Mouse (Mus musculus): ENCODE data around the gene Tnfsfm13. TPM values are rescaled to one million over a fixed set of nuclear protein-coding genes. Genes with fewer than 3 reads are reported as not detected.
"Not testable (repeated sequence)": the region's sequence is repeated elsewhere in the genome, so short reads cannot be mapped to it uniquely, and the experiment has no call there.

Tnfsfm13 gene
- 1 to 10 TPM; 2.9 to 4.1 TPM for total RNA-seq (2021)
- long read RNA-seq, experiment 1, partial matches to known transcripts, result 1 of 7 reads
- long read RNA-seq, experiment 1, other reads (novel, unspliced or antisense), result 3 of 7 reads
- long read RNA-seq, experiment 2, partial matches to known transcripts, result 6 of 12 reads
- long read RNA-seq, experiment 2, other reads (novel, unspliced or antisense), result 5 of 12 reads

DNA sequence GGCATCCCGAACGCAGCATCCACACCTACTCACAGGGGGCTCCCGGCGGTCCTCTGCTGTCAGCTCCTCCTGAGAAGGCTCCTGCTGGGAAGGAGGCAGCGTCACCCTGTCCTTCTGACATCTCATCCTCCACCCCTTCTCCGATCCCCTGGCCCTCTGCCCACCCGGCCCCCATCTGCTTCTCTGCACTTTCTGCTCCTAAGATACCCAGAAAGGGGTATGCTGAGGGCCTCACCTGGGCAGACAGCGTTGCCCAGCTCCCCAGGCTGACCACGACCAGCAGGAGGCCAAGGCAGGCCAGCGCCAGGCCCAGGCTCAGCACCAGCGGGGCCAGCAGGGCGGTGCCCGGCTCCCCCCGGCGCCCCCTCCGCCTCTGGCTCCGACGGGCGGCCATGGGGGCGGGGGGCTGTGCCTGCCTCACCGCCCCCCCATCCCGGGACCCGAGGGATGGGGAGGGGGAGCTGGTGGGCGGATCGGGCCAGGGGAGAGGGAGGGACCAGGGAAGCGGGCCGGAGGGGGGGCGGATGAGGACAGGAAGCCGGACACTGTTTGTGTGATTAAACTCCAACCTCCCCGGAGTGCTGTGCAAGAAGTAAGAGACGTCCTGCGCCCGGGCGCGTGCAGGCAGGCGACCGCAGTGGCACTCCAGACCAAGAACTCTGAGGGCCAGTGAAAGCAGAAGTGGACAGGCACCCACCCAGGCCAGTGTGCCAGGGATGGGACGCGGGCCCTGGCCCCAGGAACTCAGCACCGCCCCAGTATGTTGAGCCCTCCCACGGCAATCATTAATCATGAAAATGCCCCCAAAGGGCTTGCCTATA is at the start of gene Tnfsfm13, which contains the start of gene Tnfsf12:
Gene Tnfsfm13, minus strand, starts transcription at position 738 of the 821 bp plus-strand sequence.
Gene Tnfsf12, minus strand, starts transcription at position 489 of the 821 bp plus-strand sequence.
- DNase-seq, result peak; percentile 84 to 85
- intact Hi-C loops (cut with DNase I), result no loop called here

DNA sequence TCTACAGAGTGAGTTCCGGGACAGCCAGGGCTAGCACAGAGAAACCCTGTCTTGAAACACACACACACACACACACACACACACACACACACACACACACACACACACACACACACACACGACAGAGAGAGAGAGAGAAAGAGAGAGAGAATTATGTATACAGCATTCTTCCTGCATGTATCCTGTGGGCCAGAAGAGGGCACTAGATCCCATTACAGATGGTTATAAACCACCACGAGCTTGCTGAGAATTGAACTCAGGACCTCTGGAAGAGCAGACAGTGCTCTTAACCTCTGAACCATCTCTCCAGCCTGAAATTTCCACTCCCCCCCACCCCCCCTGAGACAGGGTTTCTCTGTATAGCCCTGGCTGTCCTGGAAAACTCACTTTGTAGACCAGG is 35.5 kb upstream of the Tnfsfm13 start:
- DNase-seq, result not testable (repeated sequence)
- intact Hi-C loops (cut with DNase I), result loop anchor here (5.0 kb wide), 1 partner anchor 146 kb away; the partner anchor contains the start of gene Tmem95

DNA sequence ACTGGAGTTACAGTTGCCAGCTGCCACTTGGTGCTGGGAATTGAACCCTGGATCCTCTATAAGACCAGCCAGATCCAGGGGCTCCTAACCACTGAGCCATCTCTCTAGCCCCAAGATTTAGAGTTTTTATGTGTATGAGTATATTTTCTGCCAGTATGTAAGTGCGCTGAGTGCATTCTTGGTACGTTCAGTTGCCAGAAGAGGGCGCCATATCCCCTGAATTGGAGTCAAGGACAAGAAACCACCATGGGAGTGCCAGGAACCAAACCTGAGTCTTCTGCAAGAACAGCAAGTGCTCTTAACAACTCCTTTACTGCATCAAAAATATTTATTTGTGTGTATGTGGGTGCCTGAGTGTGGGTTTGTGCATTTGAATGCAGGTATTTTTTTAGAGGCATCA is 33.2 kb upstream of the Tnfsfm13 start:
- DNase-seq, result peak; percentile 53 to 72
- intact Hi-C loops (cut with DNase I), result no loop called here

DNA sequence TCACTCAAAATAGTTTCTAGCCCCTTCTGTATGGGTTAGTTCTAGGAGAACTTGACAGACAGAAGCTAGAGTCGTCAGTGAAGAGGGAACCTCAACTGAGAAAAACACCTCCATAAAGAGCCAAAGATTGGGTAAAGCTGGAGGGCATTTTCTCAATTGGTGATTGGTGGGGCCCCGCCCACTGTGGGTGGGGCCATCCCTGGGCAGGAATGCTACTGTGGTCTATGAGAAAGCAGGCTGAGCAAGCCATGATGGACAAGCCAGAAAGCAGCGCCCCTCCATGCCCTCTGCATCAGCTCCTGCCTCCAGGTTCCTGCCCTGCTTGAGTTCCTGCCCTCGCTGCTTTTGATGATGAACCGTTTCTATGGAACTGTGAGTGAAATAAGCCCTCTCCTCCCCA is 30.1 kb upstream of the Tnfsfm13 start:
- intact Hi-C loops (cut with DNase I), result no loop called here
- DNase-seq, result no peak

DNA sequence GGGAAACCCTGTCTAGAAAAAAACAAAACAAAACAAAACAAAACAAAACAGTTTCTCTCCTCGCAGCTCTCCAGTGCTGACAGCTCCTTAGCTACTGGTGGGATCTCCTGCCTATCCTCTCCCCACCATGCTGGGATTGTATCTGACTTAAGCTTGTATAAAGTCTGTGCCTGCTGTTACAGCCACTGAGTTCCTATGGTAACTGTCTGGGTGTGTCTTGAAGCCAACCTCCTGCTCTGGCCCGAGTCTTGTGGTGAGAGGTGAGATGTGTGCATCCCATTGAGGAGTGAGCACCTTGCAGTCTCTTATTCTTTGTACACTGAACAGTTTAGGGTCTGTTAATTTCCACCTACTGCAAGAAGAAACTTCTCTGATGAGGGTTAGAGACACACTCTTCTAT is 27.2 kb upstream of the Tnfsfm13 start:
- DNase-seq, result no peak
- intact Hi-C loops (cut with DNase I), result no loop called here

DNA sequence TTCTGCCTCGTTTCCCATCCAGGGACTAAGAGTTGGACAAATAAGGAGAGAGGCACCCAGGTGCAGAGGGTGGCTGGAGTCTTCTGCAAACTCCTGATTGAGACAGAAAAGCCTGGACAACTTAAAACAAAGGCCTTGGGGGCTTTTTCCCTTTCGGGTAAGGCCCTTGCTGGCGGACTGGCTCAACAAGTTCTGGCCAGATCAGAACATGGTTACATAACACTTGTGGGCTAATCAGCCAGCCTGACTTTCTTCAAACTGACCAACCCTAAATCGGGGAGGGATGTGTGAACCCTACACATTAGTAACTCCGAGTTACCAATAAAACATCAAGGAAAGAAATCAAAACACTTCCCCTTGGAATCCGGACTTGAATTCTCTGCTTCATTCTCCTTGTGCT is 25.0 kb upstream of the Tnfsfm13 start:
- no peak for DNase-seq
- intact Hi-C loops (cut with DNase I), result no loop called here

DNA sequence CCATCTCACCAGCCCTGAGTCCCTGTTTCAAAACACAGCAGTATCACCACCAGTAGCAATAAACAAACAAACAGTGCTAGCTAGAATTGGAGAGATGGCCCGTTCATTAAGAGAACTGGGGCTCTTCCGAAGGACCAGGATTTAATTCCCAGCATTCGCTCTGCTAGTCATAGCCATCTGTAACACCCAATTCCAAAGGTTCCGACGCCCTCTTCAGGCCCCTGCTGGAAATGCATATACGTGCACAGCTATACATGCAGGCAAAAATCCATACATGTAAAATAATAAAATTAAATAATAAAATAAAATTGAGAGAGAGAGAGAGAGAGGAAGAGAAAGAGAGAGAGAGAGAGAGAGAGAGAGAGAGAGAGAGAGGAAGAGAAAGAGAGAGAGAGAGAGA is 23.5 kb upstream of the Tnfsfm13 start:
- DNase-seq, result no peak
- intact Hi-C loops (cut with DNase I), result no loop called here

DNA sequence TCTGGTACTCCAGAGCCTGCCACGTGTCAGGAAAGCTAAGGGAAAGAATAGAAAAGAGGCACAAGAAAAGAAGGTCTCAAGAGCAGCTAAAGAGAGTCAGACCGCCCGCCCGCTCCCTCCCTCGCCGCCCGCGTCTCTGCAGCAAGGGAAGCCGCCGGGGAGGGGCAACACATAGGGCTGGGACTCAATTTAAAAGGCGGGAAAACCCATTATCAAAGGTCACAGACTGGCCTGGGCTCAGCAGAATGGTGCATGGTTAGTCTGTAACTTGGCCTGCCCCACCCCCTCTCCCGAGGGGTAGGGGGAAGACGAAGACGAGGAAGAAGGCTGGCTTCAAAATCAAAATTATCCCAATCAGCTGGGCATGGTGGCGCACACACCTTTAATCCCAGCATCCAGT is 22.8 kb upstream of the Tnfsfm13 start:
- intact Hi-C loops (cut with DNase I), result no loop called here
- DNase-seq, result no peak

DNA sequence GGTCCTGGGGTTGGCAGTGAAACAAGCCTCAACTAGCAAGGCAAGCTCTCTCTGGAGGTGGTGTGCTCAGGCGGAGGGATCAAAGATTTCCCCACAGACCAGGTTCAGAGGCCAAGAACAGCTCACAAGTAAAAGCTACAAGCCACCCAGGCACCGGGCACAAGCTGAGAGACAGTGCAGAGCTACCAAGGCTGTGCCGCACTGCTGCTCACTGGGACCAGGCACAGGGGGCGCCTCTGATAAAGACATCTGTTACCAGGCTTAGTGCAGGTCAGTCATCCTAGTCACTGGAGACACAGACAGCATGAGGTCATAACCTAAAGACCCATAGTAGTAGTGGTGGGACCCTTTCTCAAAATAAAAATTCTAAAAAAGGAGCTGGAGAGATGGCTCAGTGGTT is 21.1 kb upstream of the Tnfsfm13 start:
- intact Hi-C loops (cut with DNase I), result no loop called here

DNA sequence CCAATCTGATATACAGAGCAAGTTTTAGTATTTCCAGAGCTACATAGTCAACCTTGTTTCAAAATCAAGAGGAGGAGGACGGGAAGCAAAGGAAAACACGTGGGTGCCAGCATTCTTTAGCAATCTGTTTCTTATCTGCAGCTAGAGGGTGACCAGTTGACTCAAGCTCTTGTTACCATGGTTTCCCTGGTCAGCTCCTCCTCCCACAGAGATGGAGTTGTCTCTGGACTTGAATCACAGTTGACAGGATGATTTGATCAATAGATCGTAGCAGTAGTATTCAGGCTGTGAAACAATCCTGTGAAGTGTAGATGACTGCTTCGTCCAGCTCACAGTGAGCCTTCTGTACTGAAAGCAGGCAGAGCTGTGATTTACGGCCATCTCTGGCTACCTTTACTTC is 20.0 kb upstream of the Tnfsfm13 start:
- intact Hi-C loops (cut with DNase I), result loop anchor here (1.0 kb wide), 1 partner anchor 33 kb away; no protein-coding TSS in a partner anchor
- DNase-seq, result no peak

More for the DNA sequence above, 21.1 kb upstream of the Tnfsfm13 start:
- DNase-seq, result no peak

DNA sequence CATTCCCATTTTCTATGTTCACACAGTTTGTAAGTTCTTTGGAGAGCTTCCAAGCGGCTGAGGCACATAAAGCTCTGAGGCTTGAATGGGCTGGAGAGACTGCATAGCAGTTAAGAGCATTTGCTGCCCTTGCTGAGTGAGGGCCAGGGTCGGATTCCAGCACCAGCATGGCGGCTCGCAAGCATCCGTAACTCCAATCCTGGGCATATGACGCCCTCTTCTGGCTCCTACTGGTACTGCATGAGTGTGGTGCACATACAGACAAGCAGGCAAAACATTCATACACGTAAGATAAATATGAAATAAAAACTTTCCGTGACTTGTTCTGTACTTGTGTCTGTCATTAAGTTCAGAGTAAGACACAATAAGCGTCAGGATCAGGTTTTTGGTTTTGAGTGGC is 19.6 kb upstream of the Tnfsfm13 start:
- DNase-seq, result peak; percentile 28 to 52
- intact Hi-C loops (cut with DNase I), result loop anchor here (1.0 kb wide), 1 partner anchor 32 kb away; no protein-coding TSS in a partner anchor

DNA sequence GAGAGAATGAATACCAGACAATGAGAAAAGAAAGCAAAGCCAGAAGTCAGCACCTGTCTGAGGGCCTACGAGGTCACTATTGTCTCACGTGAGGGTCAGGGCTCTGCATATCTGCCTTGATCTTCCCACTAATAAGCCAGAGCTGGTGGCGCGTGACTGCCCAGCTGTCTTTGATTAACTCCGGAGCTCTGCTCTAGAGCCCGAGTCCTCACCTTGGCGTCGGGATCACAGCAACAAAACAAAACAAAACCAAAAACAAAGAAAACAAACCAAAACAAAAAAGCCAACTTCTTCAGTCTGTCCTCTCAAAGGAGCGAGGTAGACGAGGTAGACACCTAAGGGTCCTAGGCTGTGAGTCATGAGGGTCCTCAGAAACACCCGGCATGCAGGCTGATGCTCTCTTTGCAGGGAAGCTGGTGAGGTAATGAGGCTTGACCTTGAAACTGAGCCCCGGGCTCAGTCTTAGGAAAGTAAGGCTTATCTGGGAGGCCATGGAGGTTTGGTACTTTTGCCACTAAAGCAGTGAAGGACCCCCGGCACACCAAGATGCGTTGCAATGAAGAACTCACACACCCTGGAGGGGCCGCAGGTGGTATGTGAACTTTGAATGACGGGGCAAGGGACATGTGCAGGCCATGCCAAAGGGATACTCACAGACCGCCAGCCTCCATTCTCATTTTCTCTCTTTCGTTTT is 18.9 kb upstream of the Tnfsfm13 start:
- DNase-seq, result no peak
- intact Hi-C loops (cut with DNase I), result loop anchor here (1.0 kb wide), 1 partner anchor 31 kb away; no protein-coding TSS in a partner anchor

DNA sequence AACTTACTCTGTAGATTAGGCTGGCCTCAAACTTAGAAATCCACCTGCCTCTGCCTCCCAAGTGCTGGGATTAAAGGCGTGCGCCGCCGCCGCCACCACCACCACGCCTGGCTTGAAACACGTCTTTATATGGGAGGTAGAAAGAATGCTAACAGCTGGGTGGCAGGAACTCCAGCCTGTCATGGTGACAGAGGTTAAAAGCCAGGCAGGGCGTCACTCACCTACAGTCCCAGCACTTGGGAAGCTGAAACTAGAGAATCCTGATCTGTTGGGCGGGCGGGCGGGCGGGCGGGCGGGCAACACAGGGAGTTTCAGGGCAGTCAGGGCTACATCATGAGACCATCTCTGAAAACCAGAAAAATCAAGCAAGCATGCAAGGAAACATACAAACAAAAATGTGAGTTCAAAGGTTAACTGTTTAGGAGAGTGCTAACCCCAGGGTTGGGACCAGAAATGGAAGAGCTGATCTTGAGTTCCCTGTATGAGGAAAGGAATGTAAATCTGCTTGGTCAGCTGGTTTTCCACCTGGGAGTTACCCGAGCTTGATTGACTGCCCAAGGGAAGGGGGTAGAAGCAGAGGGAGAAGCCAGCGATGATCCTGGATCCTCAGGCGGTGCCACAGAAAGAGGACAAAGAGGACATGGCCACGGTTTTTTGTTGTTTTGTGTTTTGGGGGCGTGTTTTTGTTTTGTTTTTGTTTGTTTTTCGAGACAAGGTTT is 17.2 kb upstream of the Tnfsfm13 start:
- DNase-seq, result no peak
- intact Hi-C loops (cut with DNase I), result no loop called here

DNA sequence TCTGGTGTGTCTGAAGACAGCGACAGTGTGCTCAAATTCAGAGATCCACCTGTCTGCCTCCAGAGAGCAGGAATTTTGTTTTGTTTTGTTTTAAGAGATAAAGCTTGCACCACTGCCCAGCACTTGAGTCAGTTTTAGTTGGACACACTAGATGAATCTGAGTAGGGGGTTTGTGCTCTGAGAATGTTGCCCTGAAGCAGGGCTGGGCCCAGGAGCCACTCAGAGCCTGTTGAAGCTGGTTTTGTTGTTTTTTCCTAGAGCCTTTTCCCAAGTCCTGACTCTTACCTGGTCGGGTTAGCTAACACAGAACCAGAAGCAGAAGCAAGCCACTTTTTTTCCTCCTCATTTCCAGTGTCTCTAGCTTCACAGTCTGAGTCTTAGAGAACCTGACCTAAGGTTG is 15.2 kb upstream of the Tnfsfm13 start:
- intact Hi-C loops (cut with DNase I), result no loop called here
- DNase-seq, result no peak

DNA sequence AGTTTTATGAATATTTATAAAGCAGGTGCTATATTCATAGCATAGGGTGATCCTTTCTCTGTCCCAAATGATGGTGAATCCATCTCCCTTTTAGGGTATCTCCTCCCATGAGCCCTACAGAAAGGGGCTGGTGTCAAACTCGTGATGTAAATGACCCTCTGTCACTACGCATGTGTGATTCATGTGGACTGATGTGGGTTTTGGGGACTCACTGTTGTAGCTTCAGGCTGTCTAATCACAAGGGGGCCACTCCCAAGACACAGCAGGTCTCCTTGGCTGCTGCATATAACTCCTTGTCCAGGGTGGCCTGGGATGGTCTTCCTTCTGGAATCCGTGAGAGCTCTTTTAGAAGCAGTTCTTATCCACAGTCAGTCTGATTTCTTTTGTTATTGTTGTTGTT is 14.6 kb upstream of the Tnfsfm13 start:
- no peak for DNase-seq
- intact Hi-C loops (cut with DNase I), result no loop called here

DNA sequence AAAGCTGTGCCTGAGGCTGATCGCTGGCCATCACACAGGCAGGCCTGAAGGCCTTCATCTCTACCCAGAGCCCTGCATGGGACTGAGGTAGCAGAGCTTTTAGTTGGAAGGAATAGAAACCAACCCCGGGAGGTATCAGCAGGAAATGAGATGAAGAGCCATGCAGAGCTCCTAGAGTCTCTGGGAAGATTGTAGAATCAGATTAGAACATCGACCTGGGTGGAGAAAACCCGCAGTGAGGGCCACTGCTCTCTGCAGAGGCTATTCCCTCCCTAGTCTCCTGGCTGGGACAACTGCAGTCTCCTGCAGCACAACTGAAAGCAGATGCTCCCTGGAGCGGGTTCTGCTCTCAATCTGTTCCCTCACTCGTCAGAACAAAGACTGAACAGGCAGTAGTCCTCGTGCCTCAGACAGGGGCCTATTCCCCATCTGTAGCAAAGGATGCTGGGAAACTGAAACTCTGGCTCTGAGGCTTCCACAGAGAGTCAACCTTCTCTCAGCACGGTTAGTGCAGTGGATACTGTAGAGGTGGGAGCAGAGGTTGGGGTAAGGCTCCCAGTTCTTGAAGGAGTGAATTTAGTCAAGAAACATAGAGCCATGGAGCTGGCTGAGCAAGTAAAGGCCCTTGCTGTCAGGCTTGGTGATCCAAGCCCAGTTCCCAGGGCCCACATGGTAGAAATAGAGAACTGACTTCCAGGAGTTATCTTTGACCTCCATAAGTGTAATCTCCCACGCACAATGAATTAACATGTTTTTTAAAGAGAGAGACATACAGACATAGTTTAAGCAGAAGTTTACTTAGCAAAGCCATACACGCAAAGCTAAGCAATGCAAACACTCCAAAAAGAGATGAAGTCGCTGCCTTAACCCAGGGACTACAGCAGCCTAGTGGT is 13.9 kb upstream of the Tnfsfm13 start:
- no peak for DNase-seq
- intact Hi-C loops (cut with DNase I), result no loop called here

DNA sequence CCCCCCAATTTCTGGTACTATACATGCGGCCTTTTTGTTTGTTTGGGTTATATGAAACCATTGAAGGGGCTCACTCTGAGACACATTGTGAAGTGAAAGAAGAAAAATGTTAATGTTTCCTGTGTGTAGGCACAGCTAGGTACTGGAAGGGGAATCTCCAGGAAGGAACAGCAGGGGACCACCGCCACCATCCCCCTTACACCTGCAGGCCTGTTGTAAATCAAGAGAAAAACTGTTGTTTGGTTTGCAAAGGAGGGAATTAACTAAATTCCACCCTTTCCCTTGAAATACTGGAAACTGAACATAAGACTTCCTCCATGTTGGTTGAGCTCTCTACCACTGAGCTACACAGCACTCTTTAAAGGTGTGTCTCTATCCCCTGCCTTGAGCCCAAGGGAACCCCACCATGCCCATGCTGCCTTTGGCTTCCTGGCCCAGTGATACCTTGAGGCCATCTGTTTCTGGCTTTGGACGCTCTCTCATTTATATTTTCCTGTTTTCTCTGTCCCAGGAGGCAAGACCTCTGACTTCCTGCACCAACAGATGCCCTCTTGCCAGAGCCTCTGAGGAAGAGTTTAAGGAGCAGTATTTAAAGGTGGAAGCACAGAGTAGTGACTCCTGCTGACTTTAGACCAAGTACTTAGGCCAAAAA is 12.8 kb upstream of the Tnfsfm13 start:
- DNase-seq, result no peak
- intact Hi-C loops (cut with DNase I), result no loop called here

DNA sequence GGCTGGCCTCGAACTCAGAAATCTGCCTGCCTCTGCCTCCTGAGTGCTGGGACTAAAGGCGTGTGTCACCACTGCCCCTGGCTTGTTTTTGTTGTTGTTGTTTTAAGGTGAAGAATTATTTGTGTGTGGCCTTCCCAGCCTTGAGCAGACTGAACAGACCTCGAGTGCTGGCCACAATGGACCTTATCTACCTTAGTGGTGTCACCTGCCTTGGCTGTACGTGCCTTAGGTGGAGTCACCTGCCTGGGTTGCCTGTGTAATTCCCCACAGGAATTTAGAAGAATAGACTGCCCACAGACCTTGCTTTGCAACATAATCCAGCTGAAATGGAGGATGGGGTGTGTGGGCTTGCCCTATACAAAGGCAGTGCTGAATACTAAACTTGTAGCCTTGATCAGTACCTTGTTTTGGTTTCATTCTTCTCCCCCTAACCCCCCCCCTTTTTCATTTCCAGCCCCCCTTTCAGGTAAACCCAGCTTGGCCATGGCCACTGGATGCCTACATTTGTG is 12.0 kb upstream of the Tnfsfm13 start:
- intact Hi-C loops (cut with DNase I), result no loop called here
- DNase-seq, result no peak

DNA sequence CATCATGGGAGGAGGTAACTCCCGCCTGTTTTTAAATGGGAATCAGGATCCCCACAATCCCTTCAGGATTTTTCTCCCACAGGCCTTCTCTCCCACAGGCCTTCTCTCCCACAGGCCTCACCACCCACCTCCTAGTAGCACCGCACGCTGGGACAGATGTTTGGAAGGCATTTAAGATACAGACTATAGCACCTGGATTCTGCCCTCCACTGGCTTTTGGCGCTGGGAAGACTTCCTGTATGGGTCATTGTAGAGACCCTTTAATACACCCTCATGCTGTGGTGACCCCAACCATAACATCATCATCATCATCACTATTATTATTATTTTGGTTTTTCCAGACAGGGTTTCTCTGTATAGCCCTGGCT is 11.6 kb upstream of the Tnfsfm13 start:
- intact Hi-C loops (cut with DNase I), result no loop called here
- no peak for DNase-seq

Data from heart, postnatal 14 days (tissue).